Mouse (Mus musculus): ENCODE measurements around the gene 2810408A11Rik.

DNA sequence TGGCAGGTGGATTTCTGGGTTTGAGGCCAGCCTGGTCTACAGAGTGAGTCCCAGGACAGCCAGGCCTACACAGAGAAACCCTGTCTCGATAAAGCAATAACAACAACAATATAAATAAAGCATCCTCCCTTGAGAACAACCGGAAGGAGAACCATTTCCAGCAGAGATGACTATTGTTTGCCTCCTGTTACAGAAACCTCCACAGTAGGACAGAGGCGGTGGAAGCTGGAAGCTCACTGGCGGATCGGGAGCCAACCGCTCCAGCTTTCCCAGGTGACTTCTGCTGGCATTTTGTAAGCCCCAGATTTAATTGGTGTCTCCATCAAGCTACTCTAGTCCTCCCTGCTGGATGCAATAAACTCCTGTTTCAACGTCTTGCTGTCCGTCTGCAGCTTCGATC, 35.2 kb downstream of the 2810408A11Rik start:
- TF ChIP-seq EP300 (IDR thresholded peaks at IDR 0.05) (no peak), CTCF (IDR thresholded peaks at IDR 0.05) (no peak)
